Mouse (Mus musculus): Measurements from ENCODE around the gene Ngly1.

DNA sequence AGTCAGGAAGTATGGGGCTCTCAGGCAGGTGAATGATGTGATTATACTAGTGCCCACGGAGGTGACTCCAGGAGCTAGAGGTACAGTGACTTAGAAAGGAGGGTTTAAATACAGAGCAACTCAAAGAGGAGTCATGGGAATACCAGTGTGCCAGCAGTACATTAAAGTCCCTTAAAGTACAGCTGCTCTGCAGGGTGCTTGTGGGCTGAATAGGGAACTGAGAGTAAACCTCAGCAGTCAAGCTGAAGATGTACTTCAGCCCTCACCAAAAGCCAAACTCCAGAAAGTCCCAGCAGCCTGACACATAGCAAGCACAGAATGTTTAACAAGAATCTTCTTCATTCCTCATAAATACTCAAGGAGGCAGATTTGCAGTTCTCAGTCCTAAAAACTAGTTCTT is 53.6 kb downstream of the Ngly1 start:
- TF ChIP-seq CTCF (IDR thresholded peaks at IDR 0.05; ENCODE audit: borderline replicate concordance, insufficient read depth, low read depth, low read length), result no peak
- no peak for TF ChIP-seq POLR2A (IDR thresholded peaks at IDR 0.05; ENCODE audit: borderline replicate concordance, insufficient read depth, low read length)
